Mouse (Mus musculus) heart, embryonic 11.5 days (tissue): Measurements from ENCODE around the gene Mettl9. TPM values are rescaled to one million over a fixed set of nuclear protein-coding genes. Genes with fewer than 3 reads are reported as not detected.

ENCODE experiments used
- polyA plus RNA-seq: library from polyadenylated mRNA; unstranded; fragments of >200 nt; fragmentation: Nextera tagmentation; extraction: Ambion mirVana; gene quantifications from 2 replicates; pipeline ENCODE4 v1.2.1, GENCODE M21; 2014

Mettl9 gene
- polyA plus RNA-seq, 1 experiment from 2014 or later: 124 TPM

Other genes with a start within 250 kb of the Mettl9 start
- not detected in 2 replicates for gene Gm5737, start 222.1 kb upstream of the Mettl9 start, polyA plus RNA-seq
- gene Eef2k, start 191.6 kb upstream of the Mettl9 start, polyA plus RNA-seq: 5.0 and 7.9 TPM in 2 replicates
- gene Polr3e, start 116.7 kb upstream of the Mettl9 start, polyA plus RNA-seq: 15.0 and 15.6 TPM in 2 replicates
- gene Cdr2, start 52.1 kb upstream of the Mettl9 start, polyA plus RNA-seq: 14.8 and 15.6 TPM in 2 replicates
- 0.19 and 0.59 TPM in 2 replicates for gene Mfsd13b, start 51.9 kb upstream of the Mettl9 start, polyA plus RNA-seq
- 0.87 TPM in 2 replicates for gene Igsf6, start 40.1 kb downstream of the Mettl9 start, polyA plus RNA-seq
- gene Otoa, start 47.2 kb downstream of the Mettl9 start, polyA plus RNA-seq: not detected in 2 replicates